Mouse (Mus musculus) right cerebral cortex, postnatal 36 days (tissue): ENCODE results near the gene Slc30a10.

Experiments used
- DNase-seq, 2 experiments: peaks; one replicate each; pipeline ENCODE4 v3.0.0; 2022; ENCODE audit warnings: low spot score in 2 of 2, mixed read lengths in 1 of 2

Slc30a10 gene

GRCm38 (mm10) chr1:185462889-185463288, 8.2 kb downstream of the Slc30a10 start:
- DNase-seq = no peak

- no peak for DNase-seq
Measured at GRCm38 (mm10) chr1:185469551-185470021, 14.9 kb downstream of the Slc30a10 start.

- DNase-seq = no peak
Measured at GRCm38 (mm10) chr1:185472025-185472720, 17.5 kb downstream of the Slc30a10 start.

GRCm38 (mm10) chr1:185472730-185473129, 18.1 kb downstream of the Slc30a10 start:
- no peak for DNase-seq

GRCm38 (mm10) chr1:185473437-185473836, 18.8 kb downstream of the Slc30a10 start:
- DNase-seq = no peak

GRCm38 (mm10) chr1:185479861-185480260, 25.2 kb downstream of the Slc30a10 start:
- no peak for DNase-seq

- DNase-seq = peak; percentile 26 to 42
Measured at GRCm38 (mm10) chr1:185482001-185482761, 27.5 kb downstream of the Slc30a10 start.

GRCm38 (mm10) chr1:185482762-185483161, 28.1 kb downstream of the Slc30a10 start:
- DNase-seq = no peak

GRCm38 (mm10) chr1:185483356-185484057, 28.9 kb downstream of the Slc30a10 start:
- DNase-seq = no peak

- DNase-seq = no peak
Measured at GRCm38 (mm10) chr1:185484281-185484680, 29.6 kb downstream of the Slc30a10 start.

GRCm38 (mm10) chr1:185489893-185490292, 35.2 kb downstream of the Slc30a10 start:
- DNase-seq = no peak

GRCm38 (mm10) chr1:185490603-185491002, 36.0 kb downstream of the Slc30a10 start:
- no peak for DNase-seq

- no peak for DNase-seq
Measured at GRCm38 (mm10) chr1:185493439-185494034, 38.9 kb downstream of the Slc30a10 start.

- no peak for DNase-seq
Measured at GRCm38 (mm10) chr1:185496791-185497460, 42.3 kb downstream of the Slc30a10 start.

- DNase-seq = no peak
Measured at GRCm38 (mm10) chr1:185500602-185501001, 46.0 kb downstream of the Slc30a10 start.

GRCm38 (mm10) chr1:185501801-185502340, 47.2 kb downstream of the Slc30a10 start:
- peak in 1 of 2 experiments; percentile 23 for DNase-seq

GRCm38 (mm10) chr1:185502550-185502949, 47.9 kb downstream of the Slc30a10 start:
- DNase-seq = no peak

- no peak for DNase-seq
Measured at GRCm38 (mm10) chr1:185509042-185509441, 54.4 kb downstream of the Slc30a10 start.

GRCm38 (mm10) chr1:185511306-185511705, 56.7 kb downstream of the Slc30a10 start:
- no peak for DNase-seq

GRCm38 (mm10) chr1:185515526-185515979, 60.9 kb downstream of the Slc30a10 start:
- DNase-seq = no peak

GRCm38 (mm10) chr1:185516041-185516440, 61.4 kb downstream of the Slc30a10 start:
- no peak for DNase-seq
